Mouse (Mus musculus) bone marrow macrophage, adult 2 months (primary cell): ENCODE results near the gene Eif2s2.

Experiments
- CTCF ChIP-seq: IDR thresholded peaks from 2 replicates; pipeline ENCODE4 v1.5.1; 2012; ENCODE audit warnings: low read depth, mild to moderate bottlenecking, low read length, moderate library complexity
- POLR2A ChIP-seq: IDR thresholded peaks from 2 replicates; pipeline ENCODE4 v1.6.1; 2012; ENCODE audit warnings: mild to moderate bottlenecking, low read depth, low read length, borderline replicate concordance

- no peak for TF ChIP-seq CTCF
- no peak for TF ChIP-seq POLR2A
Observed at GRCm38 (mm10) chr2:154902111-154902510, 9.4 kb upstream of the Eif2s2 start.
